Mouse (Mus musculus): ENCODE data around the gene Prnp. TPM values are rescaled to one million over a fixed set of nuclear protein-coding genes. Genes with fewer than 3 reads are reported as not detected.

The Prnp gene
- total RNA-seq, 2 experiments from 2014 or later, result 127 to 135 TPM

- no peak for DNase-seq
These were observed 3.5 kb upstream of the Prnp start for GRCm38 (mm10) chr2:131906266-131906665.

- peak; percentile 49 to 51 for DNase-seq
These were observed 2.9 kb upstream of the Prnp start for GRCm38 (mm10) chr2:131906846-131907245.

GRCm38 (mm10) chr2:131907311-131907710, 2.4 kb upstream of the Prnp start:
- DNase-seq, result no peak

DNA sequence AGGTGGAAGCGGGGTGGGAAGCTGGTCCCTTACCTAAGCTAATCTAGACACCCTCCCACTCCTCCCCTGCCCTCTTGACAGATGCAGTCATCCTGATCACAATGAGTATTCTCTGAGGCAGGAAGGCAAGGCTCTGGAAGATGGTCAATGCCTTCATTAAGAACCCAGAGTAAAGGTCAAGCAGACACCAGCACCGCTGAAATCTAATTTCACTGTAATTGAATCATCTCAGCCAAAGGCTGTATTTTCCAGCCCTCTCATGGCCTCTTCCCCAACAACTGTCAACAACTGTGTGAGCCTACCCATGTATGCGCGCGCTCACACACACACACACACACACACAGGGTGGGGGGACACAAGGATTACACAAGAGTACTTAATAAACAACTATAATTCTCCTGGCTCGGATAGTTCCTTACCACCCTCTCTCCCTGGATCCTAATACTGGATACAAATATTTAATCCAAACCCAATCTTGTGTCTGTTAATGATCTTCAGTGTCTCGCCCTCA, 1.3 kb upstream of the Prnp start:
- DNase-seq, result peak; percentile 56 to 63

GRCm38 (mm10) chr2:131908906-131909305, 822 bp upstream of the Prnp start:
- no peak for DNase-seq

GRCm38 (mm10) chr2:131910847-131911246, 1.1 kb downstream of the Prnp start:
- no peak for DNase-seq

- DNase-seq, result no peak
These were observed 1.6 kb downstream of the Prnp start for GRCm38 (mm10) chr2:131911341-131911740.

DNA sequence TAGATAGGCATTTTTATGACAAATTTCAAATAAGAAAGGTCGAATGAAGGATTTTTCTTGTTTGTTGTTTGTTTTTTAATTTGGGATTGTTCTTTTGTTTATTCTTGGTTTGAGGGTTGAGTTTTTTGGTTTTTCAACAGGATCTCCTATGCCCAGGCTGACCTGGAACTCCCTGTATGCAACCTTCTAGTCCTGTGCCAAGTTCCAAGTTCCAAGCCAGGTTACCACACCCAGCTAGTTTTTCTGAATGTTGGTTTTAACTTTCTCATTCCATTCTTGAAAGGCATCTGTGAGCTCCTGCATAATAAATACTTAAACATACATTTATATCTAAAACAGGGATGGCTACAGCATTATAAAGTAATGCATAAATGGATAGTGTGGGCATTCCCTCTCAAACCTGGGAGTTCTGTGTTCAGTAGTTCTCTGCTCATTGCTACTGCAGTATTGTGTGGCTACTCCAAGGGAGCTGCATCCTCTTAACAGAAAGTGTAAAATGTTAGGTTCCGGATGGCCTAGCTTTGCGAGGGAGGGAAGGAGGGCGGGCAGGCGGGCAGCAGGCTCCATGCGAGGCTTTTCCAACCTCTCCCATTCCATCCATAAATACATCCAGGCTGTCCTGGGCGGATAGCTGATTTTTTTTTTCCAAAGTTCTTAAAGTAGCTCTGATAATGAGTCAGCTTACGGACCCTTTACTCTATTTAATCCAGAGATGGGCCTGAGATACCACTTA, 3.0 kb downstream of the Prnp start:
- DNase-seq, result no peak

DNA sequence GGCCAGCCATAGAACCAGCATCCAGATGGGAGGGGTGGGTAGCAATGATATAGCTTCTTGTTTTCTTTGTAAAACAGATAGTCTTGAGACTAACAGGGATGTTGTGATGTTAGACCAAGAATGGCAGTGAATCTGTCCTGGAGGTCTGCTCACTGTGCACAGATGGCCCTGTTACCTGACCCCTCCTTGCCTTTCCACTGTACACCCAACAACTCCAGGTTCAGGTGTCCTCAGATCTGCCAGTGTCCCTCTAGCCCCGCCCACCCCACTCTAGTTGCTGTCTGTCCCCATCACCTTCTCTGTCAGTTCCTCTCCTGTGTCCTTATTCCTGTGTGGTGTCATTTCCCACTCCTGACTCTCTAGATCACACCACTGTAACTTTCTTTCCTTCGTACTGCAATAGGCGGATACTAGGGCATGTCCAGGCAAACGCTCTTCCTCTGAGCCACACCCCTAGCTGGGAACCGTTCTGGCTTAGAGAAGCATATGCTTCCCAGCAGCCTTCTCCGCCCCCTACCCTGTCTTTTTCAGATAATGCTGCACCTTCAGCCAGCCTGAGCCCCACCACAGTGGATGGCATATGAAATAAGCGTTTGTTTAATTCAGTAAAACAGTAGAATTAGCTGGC, 22.7 kb downstream of the Prnp start:
- no peak for DNase-seq

DNA sequence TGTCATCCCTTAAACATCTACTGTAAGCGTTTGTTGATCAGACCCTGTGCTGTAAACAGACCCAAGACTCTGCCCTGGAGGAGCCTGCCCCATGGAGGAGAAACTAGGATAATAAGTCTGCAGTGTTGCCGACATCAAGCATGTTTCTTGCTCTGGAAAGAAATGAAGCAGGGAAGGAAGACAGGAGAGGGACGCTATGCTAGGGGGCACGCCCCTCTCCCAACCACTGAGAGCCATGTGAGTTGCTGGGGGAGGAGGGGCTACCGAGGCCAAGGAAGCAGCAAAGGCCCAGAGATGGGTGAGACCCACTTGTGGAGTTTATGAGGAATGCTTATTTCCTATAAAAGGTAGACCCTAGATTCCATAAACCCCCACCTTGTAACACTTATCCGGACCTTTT, 23.3 kb downstream of the Prnp start:
- no peak for DNase-seq

GRCm38 (mm10) chr2:131933598-131933997, 23.9 kb downstream of the Prnp start:
- peak in 1 of 2 experiments; percentile 47 for DNase-seq

DNA sequence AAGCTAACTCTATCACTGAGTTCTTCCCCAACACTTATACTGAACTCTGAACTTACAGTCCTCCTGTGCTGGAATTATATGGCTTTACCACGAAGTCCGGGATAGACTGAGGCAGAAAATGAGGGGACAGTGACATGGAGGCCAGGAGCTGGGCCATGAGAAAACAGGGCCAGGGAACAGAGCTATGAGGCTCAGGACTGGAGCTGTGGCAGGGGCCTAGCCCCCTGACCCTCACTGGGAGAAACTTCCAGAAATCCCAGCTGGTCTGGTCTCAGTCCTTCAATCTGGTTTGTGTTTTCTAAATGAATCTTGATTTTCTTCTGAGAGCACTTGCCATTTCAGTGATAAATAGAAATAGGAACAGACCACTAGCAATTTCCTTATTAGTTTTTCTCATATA, 24.5 kb downstream of the Prnp start:
- DNase-seq, result no peak

DNA sequence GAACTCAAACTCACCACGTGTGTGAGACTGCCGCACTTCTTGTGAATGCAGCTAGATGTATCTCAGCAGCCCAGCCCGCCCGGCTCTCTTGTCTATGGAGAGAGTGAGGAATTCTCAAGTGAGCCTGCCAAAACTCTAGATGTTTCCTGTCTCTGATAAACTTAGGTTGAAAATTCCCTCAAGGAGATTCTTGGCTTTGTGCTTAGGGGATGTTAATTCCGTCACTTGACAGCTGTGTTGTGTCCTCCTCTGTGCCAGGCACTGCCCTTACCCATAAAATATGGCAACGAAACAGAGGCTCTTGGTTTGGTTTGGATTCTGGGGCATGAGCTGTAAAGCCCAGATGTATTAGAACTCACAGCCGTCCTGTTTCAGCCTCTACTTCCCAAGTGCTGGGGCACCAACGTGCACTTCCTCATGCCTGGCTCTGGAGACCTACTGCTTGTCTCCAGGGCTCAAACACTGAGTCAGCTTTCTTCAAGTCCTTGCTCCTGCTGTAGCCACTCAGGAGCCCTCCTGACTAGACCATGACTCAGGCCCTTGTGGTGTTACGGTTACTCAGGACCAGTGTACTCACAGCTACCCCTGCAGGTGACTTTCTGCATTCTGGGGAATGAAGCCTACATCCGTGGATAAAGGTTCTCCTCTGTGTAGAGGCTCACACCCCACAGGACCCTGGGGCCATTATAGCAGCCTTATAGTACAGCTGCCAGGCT, 25.8 kb downstream of the Prnp start:
- peak; percentile 54 to 67 for DNase-seq

GRCm38 (mm10) chr2:131936410-131936809, 26.7 kb downstream of the Prnp start:
- DNase-seq, result no peak

- DNase-seq, result peak; percentile 38 to 75
These were observed 29.8 kb downstream of the Prnp start for GRCm38 (mm10) chr2:131939404-131940111.

DNA sequence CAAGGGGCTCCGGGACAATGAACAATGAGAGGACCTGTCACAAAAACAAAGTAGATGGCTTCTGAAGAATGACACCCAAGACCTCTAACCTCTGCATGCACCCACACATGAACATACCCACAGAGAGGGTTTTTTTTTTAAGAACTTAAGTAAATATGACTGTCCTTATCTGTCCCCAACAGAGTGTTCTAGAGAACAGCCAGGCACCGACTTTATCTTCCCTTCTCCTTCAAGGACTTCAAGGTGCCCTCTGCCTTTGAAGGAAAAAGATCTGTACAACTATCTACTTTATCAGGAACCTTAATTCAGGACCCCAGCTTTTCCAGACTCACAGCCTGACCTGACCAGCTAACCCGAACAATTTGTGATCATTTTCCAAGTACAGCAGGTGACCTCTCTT, 30.8 kb downstream of the Prnp start:
- no peak for DNase-seq

GRCm38 (mm10) chr2:131941501-131941900, 31.8 kb downstream of the Prnp start:
- DNase-seq, result no peak

- DNase-seq, result peak in 1 of 2 experiments; percentile 0
These were observed 34.6 kb downstream of the Prnp start for GRCm38 (mm10) chr2:131944370-131944769.

- DNase-seq, result peak in 1 of 2 experiments; percentile 0
These were observed 35.5 kb downstream of the Prnp start for GRCm38 (mm10) chr2:131945225-131945624.

GRCm38 (mm10) chr2:131945765-131946164, 36.0 kb downstream of the Prnp start:
- peak in 1 of 2 experiments; percentile 0 for DNase-seq

- DNase-seq, result no peak
These were observed 36.6 kb downstream of the Prnp start for GRCm38 (mm10) chr2:131946351-131946750.

- DNase-seq, result no peak
These were observed 38.4 kb downstream of the Prnp start for GRCm38 (mm10) chr2:131948156-131948555.
